Mouse (Mus musculus) testis, adult 2 months (tissue): ENCODE data around the gene Ak3.

Experiments used
- CTCF ChIP-seq: fragments of 200-500 bp; IDR thresholded peaks from 2 replicates; pipeline ENCODE4 v1.5.1; 2012; ENCODE audit warnings: low read depth, mild to moderate bottlenecking, inconsistent platforms, low read length, moderate library complexity; ENCODE audit not compliant: control insufficient read depth, insufficient read depth, insufficient replicate concordance
- POLR2A ChIP-seq: fragments of 200-500 bp; IDR thresholded peaks from 2 replicates; pipeline ENCODE4 v1.6.1; 2012; ENCODE audit warnings: low read depth, mild to moderate bottlenecking, inconsistent platforms, low read length, moderate library complexity; ENCODE audit not compliant: control insufficient read depth

DNA sequence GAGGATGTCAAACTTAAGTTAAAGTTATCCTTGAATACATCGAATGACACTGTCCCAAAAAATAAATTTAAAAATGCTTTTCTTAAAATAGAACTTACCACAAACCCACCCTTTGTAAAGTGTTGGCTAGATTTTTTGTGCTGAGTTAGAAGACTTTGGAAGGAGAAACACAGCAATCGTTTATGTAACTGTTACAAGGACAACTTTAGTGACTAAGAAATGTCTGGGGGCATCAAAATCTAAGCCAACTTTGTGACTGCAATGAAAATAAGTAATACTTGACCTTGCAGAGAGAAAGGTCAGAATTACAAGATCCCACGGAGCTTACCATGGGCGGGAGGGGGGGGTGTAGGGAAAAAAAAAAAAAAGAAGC lies 814 bp downstream of the Ak3 start:
- TF ChIP-seq POLR2A: no peak
- no peak for TF ChIP-seq CTCF
